Mouse (Mus musculus) Patski (cell line): Measurements from ENCODE around the gene Thra. TPM values are rescaled to one million over a fixed set of nuclear protein-coding genes. Genes with fewer than 3 reads are reported as not detected.
"Not testable (repeated sequence)": the region's sequence is repeated elsewhere in the genome, so short reads cannot be mapped to it uniquely, and the experiment has no call there.

ENCODE experiments used
- ATAC-seq: fragments of 100-300 bp; one replicate; pipeline ENCODE4 v1.8.0; 2021
- CTCF ChIA-PET: fragments of 350-600 bp; sonication (Branson Sonifier 250); formaldehyde crosslinking; loops from one replicate; lab custom pipeline; 2022; ENCODE audit warnings: inconsistent platforms; lab: Charles Lee
- POLR2A ChIA-PET: fragments of 350-600 bp; sonication (Branson Sonifier 250); formaldehyde crosslinking; loops from one replicate; lab custom pipeline; 2022; ENCODE audit warnings: antibody characterized with exemption, inconsistent platforms; lab: Charles Lee
- DNase-seq: peaks from one replicate; pipeline ENCODE4 v3.0.0-alpha.2; 2011; ENCODE audit warnings: low read depth, low spot score
- H3K27me3 ChIP-seq: fragments of 371-371 bp; one replicate; pipeline ENCODE4 v1.5.1; 2021
- CTCF ChIP-seq: fragments of 100-300 bp; IDR thresholded peaks from one replicate; pipeline ENCODE4 v1.5.1; 2021
- in situ Hi-C: fragments of 300-500 bp; cut with MboI; formaldehyde crosslinking; loops from 3 replicates; pipeline ENCODE4 v1.11.1; 2018; ENCODE audit warnings: low pct_unique_long_range_greater_than_20kb, mixed read lengths
- polyA plus RNA-seq: library from polyadenylated mRNA; unstranded; gene quantifications from one replicate; pipeline ENCODE4 v1.2.3, GENCODE M21; 2021

The Thra gene
- polyA plus RNA-seq, 1 experiment from 2014 or later = 44.7 TPM

DNA sequence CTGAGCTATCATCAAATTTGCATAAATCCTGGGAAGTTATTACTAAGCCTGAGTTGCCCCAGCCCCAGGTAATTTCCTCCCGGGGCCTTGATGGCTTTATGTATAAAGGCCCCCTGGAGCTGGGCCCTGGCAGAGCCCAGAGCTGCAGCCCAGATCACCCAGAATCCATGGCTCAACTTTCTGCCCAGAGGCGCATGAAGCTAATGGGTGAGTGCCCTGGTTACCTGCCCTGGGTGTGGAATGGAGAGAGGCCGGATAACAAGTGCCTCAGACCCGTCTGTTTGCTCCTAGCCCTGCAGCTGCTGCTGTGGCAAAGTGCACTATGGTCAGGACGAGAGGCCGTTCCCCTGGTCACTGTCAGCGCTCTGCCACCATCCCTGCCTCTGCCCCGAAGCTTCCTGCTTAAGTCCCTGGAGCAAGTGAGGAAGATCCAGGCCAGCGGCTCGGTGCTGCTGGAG lies 39.2 kb upstream of the Thra start, which contains the start of gene Csf3:
TSS of gene Csf3 (plus strand) at position 51 of the 458 bp plus-strand sequence.
- in situ Hi-C loops = loop anchor here (5.0 to 10.0 kb wide), 2 partner anchors 86 to 234 kb away; no protein-coding TSS in a partner anchor
- POLR2A ChIA-PET = interaction anchor here (1.3 to 1.5 kb wide), 2 partner anchors 40 to 85 kb away, joined by 3 to 5 read pairs; no protein-coding TSS in a partner anchor
- H3K27me3 ChIP-seq = no peaks in the 10 kb centered on the region
- CTCF ChIA-PET = interaction anchor here (1.3 to 7.1 kb wide), 7 partner anchors 10 to 108 kb away, joined by 3 to 85 read pairs (median 6); no protein-coding TSS in a partner anchor
- DNase-seq = no peak
- ATAC-seq = no peak
- TF ChIP-seq CTCF = no peak

- POLR2A ChIA-PET = no interaction called here
- CTCF ChIA-PET = interaction anchor here (6.3 to 7.1 kb wide), 2 partner anchors 9 to 84 kb away, joined by 38 to 85 read pairs; no protein-coding TSS in a partner anchor
- TF ChIP-seq CTCF = no peak
- no peak for ATAC-seq
- in situ Hi-C loops = loop anchor here (5.0 to 10.0 kb wide), 2 partner anchors 85 to 232 kb away; no protein-coding TSS in a partner anchor
- no peaks in the 10 kb centered on the region for H3K27me3 ChIP-seq
- DNase-seq = no peak
Measured at GRCm38 (mm10) chr11:98702323-98702722, 38.1 kb upstream of the Thra start.

DNA sequence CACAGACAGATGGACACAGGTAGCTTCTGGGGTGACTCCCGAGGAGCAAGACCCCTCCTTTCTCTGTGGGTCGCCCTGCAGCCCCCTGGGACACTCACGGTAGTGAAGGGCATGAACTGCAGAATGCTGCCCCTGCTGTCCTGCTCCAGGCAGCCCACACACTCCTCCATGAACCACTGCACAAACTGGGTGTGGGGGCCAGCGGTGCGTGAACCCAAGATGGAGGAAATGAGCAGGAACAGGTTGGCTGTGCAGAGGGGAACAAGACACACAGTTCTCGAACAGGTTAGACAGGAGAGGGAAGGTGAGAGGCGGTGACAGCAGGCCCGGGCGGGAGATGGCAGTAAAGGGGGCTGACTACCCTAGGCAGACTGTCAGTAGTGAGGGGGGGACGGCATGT lies 35.4 kb upstream of the Thra start:
- TF ChIP-seq CTCF = no peak
- DNase-seq (no peak), ATAC-seq (no peak)
- in situ Hi-C loops = loop anchor here (10.0 kb wide), 1 partner anchor 230 kb away; no protein-coding TSS in a partner anchor
- POLR2A ChIA-PET = interaction anchor here (0.7 kb wide), 1 partner anchor 82 kb away, joined by 3 read pairs; no protein-coding TSS in a partner anchor
- no peaks in the 10 kb centered on the region for H3K27me3 ChIP-seq
- CTCF ChIA-PET = interaction anchor here (1.2 to 1.5 kb wide), 3 partner anchors 11 to 82 kb away, joined by 3 to 6 read pairs (median 4); no protein-coding TSS in a partner anchor

GRCm38 (mm10) chr11:98707401-98708281 lies 32.8 kb upstream of the Thra start:
- ChIA-PET POLR2A (interaction anchor here (0.7 to 1.3 kb wide), 4 partner anchors 10 to 67 kb away, joined by 3 read pairs; partner anchors contain the start of gene Nr1d1), CTCF (interaction anchor here (0.9 to 5.7 kb wide), 3 partner anchors 12 to 79 kb away, joined by 4 to 41 read pairs (median 6); no protein-coding TSS in a partner anchor)
- DNase-seq = no peak
- no peak for ATAC-seq
- in situ Hi-C loops = loop anchor here (10.0 kb wide), 1 partner anchor 227 kb away; no protein-coding TSS in a partner anchor
- no peaks in the 10 kb centered on the region for H3K27me3 ChIP-seq
- TF ChIP-seq CTCF = no peak

DNA sequence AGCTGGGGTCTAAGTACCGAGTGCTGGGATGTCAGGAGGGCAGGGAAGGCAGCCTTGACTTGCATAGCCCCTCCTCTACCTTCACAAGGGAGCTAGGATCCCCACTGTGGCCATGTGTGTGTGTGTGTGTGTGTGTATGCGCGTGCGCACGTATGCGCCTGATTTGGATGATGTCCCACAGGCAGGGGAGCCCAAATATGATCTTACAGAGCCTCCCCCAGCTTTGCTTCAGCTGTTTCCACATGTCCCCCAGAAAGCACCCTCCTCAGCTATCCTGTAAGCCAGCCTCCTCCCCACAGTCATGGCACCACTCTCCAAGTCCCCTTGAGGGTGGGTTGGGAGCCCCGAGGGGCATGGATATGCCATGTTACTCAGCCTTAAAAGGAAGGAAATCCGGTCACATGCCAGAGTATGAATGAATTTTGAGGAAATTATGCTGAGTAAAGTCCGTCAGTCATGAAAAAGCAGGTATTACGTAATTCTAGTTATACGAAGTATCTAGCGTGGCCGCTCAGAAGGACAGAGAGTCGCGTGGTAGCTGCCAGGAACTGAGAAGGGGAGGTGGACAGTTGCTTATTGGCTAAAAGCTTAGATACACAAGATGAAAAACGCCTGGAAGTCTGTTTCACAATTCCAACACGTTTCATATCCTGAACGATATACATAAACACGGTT lies 32.0 kb upstream of the Thra start:
- CTCF ChIA-PET = interaction anchor here (0.9 to 5.7 kb wide), 6 partner anchors 9 to 78 kb away, joined by 3 to 85 read pairs (median 6); partner anchors contain the start of gene Csf3
- POLR2A ChIA-PET = interaction anchor here (0.6 to 1.3 kb wide), 6 partner anchors 9 to 99 kb away, joined by 3 to 6 read pairs (median 3); partner anchors contain the start of gene Nr1d1
- DNase-seq (no peak), ATAC-seq (no peak)
- TF ChIP-seq CTCF = no peak
- H3K27me3 ChIP-seq = no peaks in the 10 kb centered on the region
- in situ Hi-C loops = loop anchor here (10.0 kb wide), 1 partner anchor 226 kb away; no protein-coding TSS in a partner anchor

DNA sequence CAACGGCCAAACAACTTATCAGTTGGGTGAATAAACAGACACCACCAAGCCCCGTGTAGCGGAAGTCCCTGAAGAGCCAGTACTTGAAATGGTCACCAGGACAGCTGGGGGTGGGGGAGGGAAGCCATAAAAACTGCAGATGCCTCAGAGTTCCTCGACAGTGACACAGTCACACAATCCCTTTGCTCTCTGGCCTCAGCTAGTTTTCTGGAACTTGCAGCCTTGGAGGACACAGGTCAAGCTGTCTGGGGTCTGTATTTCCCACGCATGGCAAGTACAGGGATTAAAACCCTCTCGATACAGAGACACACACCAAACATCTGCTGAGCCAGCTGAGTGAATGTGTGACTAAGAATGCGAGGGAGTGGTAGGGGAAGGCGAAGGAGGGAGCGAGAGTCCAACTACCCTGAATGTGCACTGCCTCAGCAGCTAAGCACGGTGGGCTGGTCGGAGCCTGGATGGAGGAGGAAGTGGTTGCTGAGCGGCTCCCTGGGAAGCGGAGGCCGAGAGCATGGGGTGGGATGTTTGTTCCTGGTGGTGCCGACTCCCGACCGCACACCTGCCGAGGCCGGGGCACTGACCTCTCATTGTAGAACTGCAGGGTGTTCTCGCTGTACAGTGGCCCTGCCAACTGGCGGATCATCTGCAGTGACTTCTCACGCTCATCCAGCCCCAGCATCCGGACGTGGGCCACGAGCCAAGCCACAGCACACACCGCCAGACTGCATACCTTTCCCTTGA lies 31.3 kb upstream of the Thra start:
- POLR2A ChIA-PET = interaction anchor here (0.6 to 1.1 kb wide), 2 partner anchors 10 to 99 kb away, joined by 3 to 6 read pairs; no protein-coding TSS in a partner anchor
- DNase-seq (peak; percentile 81), ATAC-seq (peak; percentile 40)

DNA sequence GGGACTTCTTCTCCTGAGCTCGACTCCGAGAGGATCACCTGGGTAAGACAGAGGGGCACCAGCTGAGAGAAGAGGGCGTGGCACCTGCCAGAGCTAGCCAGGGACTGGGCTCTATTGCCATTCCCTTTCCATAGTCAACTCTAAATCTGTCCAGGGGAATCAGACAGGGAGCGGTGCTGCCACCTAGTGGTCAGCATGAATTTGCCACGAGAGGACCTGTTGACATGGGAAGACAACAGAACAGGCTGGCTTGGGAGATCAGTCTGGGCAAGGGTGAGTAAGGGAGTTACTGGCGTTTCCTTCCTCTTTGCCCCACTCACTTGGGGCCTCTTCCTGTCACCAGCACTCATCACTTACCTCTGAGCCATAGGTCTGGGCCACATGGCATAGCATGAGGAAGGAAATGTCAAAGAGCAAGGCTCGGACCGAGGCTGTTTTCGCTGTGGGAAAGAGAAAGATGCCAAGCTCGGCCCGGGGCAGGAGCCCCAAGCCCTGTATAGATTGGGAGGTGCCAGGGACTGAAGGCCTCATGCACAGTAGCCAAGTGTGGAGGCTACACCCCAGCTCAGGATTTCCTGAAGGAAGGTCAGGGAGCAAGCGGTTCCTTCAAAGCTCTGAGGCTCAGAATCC lies 29.9 kb upstream of the Thra start:
- DNase-seq = no peak
- TF ChIP-seq CTCF = no peak
- H3K27me3 ChIP-seq = no peaks in the 10 kb centered on the region
- no peak for ATAC-seq
- POLR2A ChIA-PET = interaction anchor here (1.1 to 1.2 kb wide), 3 partner anchors 10 to 79 kb away, joined by 3 to 4 read pairs (median 4); no protein-coding TSS in a partner anchor
- in situ Hi-C loops = no loop called here
- CTCF ChIA-PET = interaction anchor here (0.7 to 5.7 kb wide), 12 partner anchors 9 to 119 kb away, joined by 3 to 85 read pairs (median 6); partner anchors contain the start of gene Csf3

More for the DNA sequence above, 31.3 kb upstream of the Thra start:
- CTCF ChIA-PET = interaction anchor here (1.0 to 5.7 kb wide), 7 partner anchors 9 to 78 kb away, joined by 3 to 85 read pairs (median 7); partner anchors contain the start of gene Csf3
- TF ChIP-seq CTCF = no peak
- H3K27me3 ChIP-seq = no peaks in the 10 kb centered on the region
- in situ Hi-C loops = loop anchor here (10.0 kb wide), 1 partner anchor 226 kb away; no protein-coding TSS in a partner anchor

- ChIA-PET CTCF (interaction anchor here (0.7 to 5.7 kb wide), 11 partner anchors 9 to 119 kb away, joined by 3 to 85 read pairs (median 6); partner anchors contain the start of gene Csf3), POLR2A (interaction anchor here (1.1 kb wide), 1 partner anchor 11 kb away, joined by 3 read pairs; no protein-coding TSS in a partner anchor)
- DNase-seq (no peak), ATAC-seq (no peak)
- no peak for TF ChIP-seq CTCF
- in situ Hi-C loops = no loop called here
- H3K27me3 ChIP-seq = no peaks in the 10 kb centered on the region
Measured at GRCm38 (mm10) chr11:98711046-98711434, 29.4 kb upstream of the Thra start.

GRCm38 (mm10) chr11:98712009-98712408 lies 28.4 kb upstream of the Thra start:
- CTCF ChIA-PET = interaction anchor here (1.2 to 5.7 kb wide), 7 partner anchors 8 to 75 kb away, joined by 4 to 85 read pairs (median 6); partner anchors contain the start of gene Csf3
- POLR2A ChIA-PET, H3K27me3 ChIP-seq, ATAC-seq, DNase-seq, in situ Hi-C loops: not testable (repeated sequence)
